Mouse (Mus musculus): ENCODE measurements around the gene Ccdc102a.

Ccdc102a gene

GRCm38 (mm10) chr8:94917352-94917751, 546 bp downstream of the Ccdc102a start:
- DNase-seq = peak; percentile 40

- no peak for DNase-seq
These were observed 956 bp downstream of the Ccdc102a start for GRCm38 (mm10) chr8:94916960-94917324.

- DNase-seq = no peak
These were observed 1.5 kb downstream of the Ccdc102a start for GRCm38 (mm10) chr8:94916311-94916959.

GRCm38 (mm10) chr8:94914701-94915101, 3.2 kb downstream of the Ccdc102a start:
- no peak for DNase-seq

DNA sequence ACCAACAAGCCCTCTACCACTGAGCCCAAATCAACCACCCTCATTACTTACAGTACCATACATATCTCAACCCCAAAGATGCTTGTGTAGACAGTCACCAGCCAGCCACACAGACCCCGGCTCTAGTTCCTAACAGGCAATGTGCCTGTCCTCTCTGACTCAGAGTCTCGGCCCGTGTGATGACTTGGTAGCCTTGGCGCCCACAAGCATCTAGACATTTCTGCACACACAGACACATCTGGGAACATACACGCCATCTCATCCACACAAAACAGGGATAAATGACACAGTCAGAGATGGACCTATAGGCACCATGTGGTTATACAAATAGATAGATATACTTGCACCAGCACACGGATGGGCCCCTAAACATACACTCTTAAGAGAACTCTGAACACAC, 3.6 kb downstream of the Ccdc102a start:
- no peak for DNase-seq

DNA sequence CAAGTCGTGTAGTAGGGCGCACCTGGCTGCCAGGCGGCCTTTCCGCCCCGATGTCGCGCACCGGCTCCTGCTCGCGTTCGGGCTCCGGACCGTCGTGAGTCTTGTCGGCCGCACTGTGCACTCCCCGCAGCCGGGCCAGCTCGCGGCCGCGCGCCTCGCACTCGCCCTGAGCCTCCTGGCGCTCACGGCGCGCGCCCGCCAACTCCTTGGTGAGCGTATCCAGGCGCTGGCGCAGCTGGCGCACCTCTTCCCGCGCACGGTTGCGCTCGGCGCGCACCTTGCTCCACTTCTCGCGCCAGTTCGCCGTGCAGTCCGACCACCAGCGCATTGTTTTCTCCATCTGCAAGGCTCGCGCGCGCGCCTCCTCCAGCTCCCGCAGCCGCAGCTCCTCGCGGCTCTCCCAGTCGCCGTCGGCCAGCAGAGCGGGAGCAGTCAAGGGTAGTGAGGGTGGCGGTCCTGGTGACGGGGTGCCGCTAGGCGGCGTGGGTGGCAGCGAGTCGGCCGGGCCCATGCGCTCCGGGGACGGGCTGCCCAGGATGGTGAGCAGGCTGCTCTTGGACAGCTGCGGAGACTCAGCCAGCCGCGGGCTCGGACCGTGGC, 4.7 kb downstream of the Ccdc102a start:
- no peak for DNase-seq

- DNase-seq = peak; percentile 61
These were observed 9.1 kb downstream of the Ccdc102a start for GRCm38 (mm10) chr8:94908847-94909246.

- no peak for DNase-seq
These were observed 10.2 kb downstream of the Ccdc102a start for GRCm38 (mm10) chr8:94907591-94908300.

GRCm38 (mm10) chr8:94904450-94905175, 13.3 kb downstream of the Ccdc102a start:
- no peak for DNase-seq

- no peak for DNase-seq
These were observed 14.2 kb downstream of the Ccdc102a start for GRCm38 (mm10) chr8:94903709-94904108.

DNA sequence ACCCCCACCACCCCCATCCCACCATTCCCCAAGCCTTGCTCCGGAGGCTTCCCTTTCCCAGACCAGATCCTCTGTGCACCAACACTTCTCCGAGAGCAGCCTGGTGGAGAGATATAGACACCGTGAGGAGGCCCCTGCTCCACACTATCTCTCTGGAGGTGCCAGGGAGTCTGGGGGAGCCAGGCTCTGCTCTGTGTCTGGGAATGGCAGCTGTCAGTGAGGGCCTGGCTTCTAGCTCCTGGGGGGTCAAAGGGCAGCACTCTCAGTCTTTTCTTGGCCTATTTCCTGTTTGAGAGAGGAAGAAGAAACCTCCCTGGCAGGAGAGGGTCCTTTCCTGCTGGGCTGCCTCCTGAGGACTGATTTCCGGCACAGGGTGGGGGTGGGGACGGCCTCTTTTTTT, 16.9 kb downstream of the Ccdc102a start:
- no peak for DNase-seq

GRCm38 (mm10) chr8:94900617-94901016, 17.3 kb downstream of the Ccdc102a start:
- no peak for DNase-seq

GRCm38 (mm10) chr8:94899262-94899661, 18.6 kb downstream of the Ccdc102a start:
- no peak for DNase-seq

GRCm38 (mm10) chr8:94892917-94893316, 25.0 kb downstream of the Ccdc102a start:
- DNase-seq = no peak

- DNase-seq = no peak
These were observed 29.4 kb downstream of the Ccdc102a start for GRCm38 (mm10) chr8:94888383-94889036.

GRCm38 (mm10) chr8:94880742-94881141, 37.2 kb downstream of the Ccdc102a start:
- no peak for DNase-seq

GRCm38 (mm10) chr8:94876820-94877219, 41.1 kb downstream of the Ccdc102a start:
- DNase-seq = peak; percentile 4

- DNase-seq = peak; percentile 54
These were observed 41.6 kb downstream of the Ccdc102a start, which contains the start of gene Dok4 for GRCm38 (mm10) chr8:94876197-94876730. Dok4 (minus strand) TSS chr8:94876330.

DNA sequence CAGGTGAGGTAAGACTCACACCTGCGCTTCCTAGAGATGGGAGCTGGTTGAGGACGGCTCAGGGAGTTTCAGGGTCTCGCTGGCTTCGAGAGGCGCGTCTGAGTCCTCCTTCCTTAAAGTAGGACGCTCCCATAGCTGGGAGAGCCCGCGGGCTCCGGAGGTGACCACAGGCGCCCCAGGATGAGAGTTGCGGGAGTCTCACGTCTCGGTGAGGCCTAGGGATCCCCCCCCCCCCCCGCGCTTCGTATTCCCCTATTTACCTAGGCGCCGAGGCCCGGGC, 42.1 kb downstream of the Ccdc102a start:
- DNase-seq = no peak

DNA sequence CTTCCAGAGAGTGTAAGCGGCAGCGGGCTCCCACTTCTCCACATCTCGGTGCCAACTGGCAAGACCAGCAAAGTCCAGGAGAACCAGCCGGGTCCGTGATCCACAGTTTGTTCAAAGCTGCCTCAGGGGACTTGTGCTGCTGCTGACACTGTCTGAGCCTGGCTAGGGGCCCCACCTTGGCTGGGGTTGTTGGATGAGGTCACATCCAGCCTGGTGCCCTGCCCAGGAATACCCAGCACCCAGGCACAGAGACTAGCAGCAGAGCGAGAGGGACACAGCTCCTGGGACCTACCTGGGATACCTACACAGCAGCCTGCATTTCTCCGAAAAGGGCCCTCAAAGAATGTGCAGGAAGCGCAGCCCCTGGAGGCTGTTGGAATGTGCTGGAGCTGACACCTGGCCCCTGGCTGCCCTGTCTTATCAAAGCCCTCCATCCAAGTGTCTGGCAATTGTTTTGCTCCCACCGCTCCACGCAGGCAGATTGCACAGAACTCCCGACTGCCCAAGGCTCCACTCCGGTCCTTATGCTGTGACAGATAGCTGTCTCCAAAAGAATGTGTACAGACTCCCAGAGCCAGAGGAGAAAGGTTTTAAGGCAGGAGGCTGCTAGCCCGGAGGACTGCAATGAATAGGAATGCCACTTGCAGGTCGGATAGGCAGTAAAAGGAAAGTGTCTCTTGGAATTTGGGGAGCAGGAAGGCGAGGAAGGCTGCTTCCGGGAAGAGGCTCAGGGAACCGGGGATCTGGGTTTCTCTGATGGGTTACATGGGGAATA, 42.6 kb downstream of the Ccdc102a start:
- DNase-seq = peak; percentile 32

DNA sequence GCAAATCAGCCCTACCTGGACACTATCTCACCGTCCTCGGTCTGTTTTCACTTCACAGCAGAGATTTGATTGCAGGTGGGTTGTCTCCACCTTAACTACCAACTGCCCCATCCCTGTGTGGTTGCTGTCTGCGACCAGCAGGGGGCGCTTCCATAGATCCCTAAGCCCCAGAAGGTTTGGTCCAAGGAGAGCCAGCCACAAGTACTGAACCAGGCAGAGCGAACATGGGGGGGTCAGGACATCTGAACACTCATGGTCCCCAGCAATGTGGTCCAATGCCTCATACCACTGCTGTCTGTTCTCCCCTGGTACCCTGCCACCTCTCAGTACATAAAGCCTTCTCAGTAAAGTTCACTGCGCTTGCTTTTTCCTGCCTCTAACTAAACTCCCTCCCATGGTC, 43.5 kb downstream of the Ccdc102a start:
- DNase-seq = peak; percentile 53

DNA sequence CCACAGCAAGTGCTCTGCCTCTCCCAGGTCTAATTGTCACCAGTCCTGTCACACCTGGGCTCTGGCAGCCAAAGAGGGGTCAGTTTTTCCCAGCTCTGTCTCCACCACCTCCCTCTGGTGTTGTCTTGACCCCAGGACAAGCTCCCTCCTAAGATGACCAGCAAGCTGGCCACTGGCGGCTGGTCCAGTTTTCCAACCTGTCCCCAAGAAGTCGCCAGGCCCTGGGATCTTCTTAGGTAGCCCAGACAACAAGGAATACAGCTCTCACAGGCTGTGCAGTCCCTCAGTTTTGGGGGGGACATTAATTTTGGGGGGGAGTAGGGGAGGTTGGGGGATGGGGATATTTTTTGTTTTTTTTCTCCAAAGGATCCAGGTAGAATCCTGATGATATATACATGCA, 45.3 kb downstream of the Ccdc102a start:
- DNase-seq = no peak
